Mouse (Mus musculus): ENCODE data around the gene Vmn2r22. TPM values are rescaled to one million over a fixed set of nuclear protein-coding genes. Genes with fewer than 3 reads are reported as not detected.
"Not testable (repeated sequence)": the region's sequence is repeated elsewhere in the genome, so short reads cannot be mapped to it uniquely, and the experiment has no call there.

The Vmn2r22 gene
- polyA plus RNA-seq (2015; fragmentation: Nextera tagmentation; extraction: Ambion mirVana) = not detected in 2 replicates

DNA sequence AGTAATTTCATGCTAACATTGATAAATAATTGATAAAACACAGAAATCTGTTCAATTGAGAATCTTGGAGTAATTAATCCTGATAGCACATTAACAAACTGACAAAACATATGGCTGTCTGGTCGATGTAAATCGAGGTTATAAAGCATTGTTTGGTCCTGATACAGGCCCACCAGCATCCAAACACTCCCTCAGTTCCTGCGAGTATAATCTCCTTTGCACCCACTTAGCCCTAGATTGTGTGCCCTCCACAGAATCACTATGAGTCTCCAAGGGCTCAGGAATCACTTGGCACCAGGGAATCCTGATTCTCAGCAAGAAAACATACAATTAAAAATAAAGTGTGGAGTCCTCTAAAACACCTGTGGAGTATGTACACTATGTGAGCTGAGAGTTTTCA is at the start of gene Vmn2r22:
TSS of gene Vmn2r22 (minus strand) at position 101 of the 400 bp plus-strand sequence.
- ATAC-seq; H3K4me2 ChIP-seq (ENCODE audit: low read length); H3K4me3 ChIP-seq (ENCODE audit: low read depth, low read length); H3K9me3 ChIP-seq (replicated peaks; ENCODE audit: control insufficient read depth, low read length, poor library complexity, severe bottlenecking); H3K27ac ChIP-seq (ENCODE audit: low read length); H3K27me3 ChIP-seq (ENCODE audit: control insufficient read depth, insufficient read depth, low read depth, low read length); H3K4me1 ChIP-seq (ENCODE audit: control insufficient read depth, insufficient read depth, low read length); H3K9ac ChIP-seq (ENCODE audit: low read depth, low read length); H3K36me3 ChIP-seq (ENCODE audit: control insufficient read depth, insufficient read depth, low read length): not testable (repeated sequence)
- 81% methylated on average over 3 of the region's 3 CpGs for WGBS

DNA sequence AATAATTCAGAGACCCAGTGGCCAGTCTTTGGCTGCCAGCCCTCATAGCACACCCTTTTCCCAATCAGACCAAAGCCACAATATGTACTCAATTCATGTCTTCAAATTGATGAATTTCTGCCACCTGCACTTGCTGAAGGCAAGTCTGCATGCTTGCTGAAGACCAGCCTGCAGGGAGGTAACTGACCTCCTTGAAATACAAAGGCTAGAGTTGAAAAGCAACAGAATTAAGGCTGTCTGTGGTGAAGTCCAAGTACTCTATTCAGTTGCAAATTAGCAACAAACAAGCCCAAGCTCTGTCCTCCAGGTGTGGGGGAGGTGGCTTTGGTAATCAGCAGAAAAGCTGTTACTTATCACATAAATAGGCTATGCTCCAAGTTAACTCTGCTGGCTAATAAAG is 46.7 kb upstream of the Vmn2r22 start:
- peak; percentile 39; the same call in 1 of the 2 replicates for ATAC-seq
- no peak overlapping the region for H3K27ac ChIP-seq (ENCODE audit: low read length)

DNA sequence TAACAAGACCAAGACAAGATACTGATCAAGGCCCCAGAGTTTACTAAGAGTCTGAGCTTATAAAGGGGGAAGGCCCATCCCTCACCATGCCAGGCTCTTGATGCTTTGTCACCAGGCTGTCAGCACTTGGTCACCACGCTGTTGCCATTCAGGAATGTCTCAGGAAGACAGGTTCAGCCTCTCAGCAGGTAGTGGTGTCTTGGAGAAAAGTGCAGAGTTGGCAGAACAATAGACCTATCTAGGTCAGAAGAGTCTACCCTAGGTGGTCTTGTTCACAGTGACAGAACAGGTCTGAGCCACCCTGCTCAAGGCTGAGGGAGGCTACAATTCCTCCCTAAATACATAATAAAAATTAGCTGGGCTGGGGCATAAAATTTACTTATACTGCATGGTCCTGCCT is 46.1 kb upstream of the Vmn2r22 start:
- WGBS = 21% methylated on average over 1 of the region's 1 CpGs
- not testable (repeated sequence) for ATAC-seq; H3K4me2 ChIP-seq (ENCODE audit: low read length)

More for the DNA sequence above, 46.7 kb upstream of the Vmn2r22 start:
- Histone ChIP-seq H3K4me2 (ENCODE audit: low read length) (no peak overlapping the region), H3K36me3 (ENCODE audit: control insufficient read depth, insufficient read depth, low read length) (no peaks in the 10 kb centered on the region), H3K4me3 (ENCODE audit: low read depth, low read length) (no peak overlapping the region), H3K4me1 (ENCODE audit: control insufficient read depth, insufficient read depth, low read length) (no peaks in the 10 kb centered on the region), H3K9me3 (replicated peaks; ENCODE audit: control insufficient read depth, low read length, poor library complexity, severe bottlenecking) (no peaks in the 10 kb centered on the region), H3K9ac (ENCODE audit: low read depth, low read length) (no peak overlapping the region), H3K27me3 (ENCODE audit: control insufficient read depth, insufficient read depth, low read depth, low read length) (no peaks in the 10 kb centered on the region)

DNA sequence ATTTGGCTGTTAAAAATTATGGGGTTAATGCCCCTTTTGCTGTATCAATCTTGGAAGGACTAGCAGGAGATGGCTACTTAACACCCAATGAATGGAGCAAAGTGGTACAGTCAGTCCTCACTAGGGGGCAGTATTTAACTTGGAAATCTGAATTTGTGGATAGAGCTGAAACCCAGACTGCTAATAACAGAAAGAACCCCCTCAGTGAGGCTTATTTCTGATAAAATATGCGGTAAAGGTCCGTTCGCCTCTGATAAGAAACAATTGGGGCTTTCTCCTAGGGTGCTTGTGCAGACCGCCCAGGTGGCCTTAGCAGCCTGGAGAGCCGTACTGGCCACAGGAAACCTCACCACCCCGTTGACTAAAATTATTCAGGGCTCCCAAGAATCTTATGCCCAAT is 6.5 kb upstream of the Vmn2r22 start:
- Histone ChIP-seq H3K9me3 (replicated peaks; ENCODE audit: control insufficient read depth, low read length, poor library complexity, severe bottlenecking) (no peaks in the 10 kb centered on the region), H3K36me3 (ENCODE audit: control insufficient read depth, insufficient read depth, low read length) (no peaks in the 10 kb centered on the region), H3K4me1 (ENCODE audit: control insufficient read depth, insufficient read depth, low read length) (no peaks in the 10 kb centered on the region), H3K27ac (ENCODE audit: low read length) (no peak overlapping the region), H3K4me3 (ENCODE audit: low read depth, low read length) (no peak overlapping the region), H3K4me2 (ENCODE audit: low read length) (no peak overlapping the region), H3K9ac (ENCODE audit: low read depth, low read length) (no peak overlapping the region), H3K27me3 (ENCODE audit: control insufficient read depth, insufficient read depth, low read depth, low read length) (no peaks in the 10 kb centered on the region)
- 60% methylated on average over 6 of the region's 6 CpGs for WGBS
- no peak for ATAC-seq

More for the DNA sequence above, 46.1 kb upstream of the Vmn2r22 start:
- not testable (repeated sequence) for H3K27ac ChIP-seq (ENCODE audit: low read length); H3K27me3 ChIP-seq (ENCODE audit: control insufficient read depth, insufficient read depth, low read depth, low read length); H3K9me3 ChIP-seq (replicated peaks; ENCODE audit: control insufficient read depth, low read length, poor library complexity, severe bottlenecking); H3K36me3 ChIP-seq (ENCODE audit: control insufficient read depth, insufficient read depth, low read length); H3K4me3 ChIP-seq (ENCODE audit: low read depth, low read length); H3K9ac ChIP-seq (ENCODE audit: low read depth, low read length); H3K4me1 ChIP-seq (ENCODE audit: control insufficient read depth, insufficient read depth, low read length)

DNA sequence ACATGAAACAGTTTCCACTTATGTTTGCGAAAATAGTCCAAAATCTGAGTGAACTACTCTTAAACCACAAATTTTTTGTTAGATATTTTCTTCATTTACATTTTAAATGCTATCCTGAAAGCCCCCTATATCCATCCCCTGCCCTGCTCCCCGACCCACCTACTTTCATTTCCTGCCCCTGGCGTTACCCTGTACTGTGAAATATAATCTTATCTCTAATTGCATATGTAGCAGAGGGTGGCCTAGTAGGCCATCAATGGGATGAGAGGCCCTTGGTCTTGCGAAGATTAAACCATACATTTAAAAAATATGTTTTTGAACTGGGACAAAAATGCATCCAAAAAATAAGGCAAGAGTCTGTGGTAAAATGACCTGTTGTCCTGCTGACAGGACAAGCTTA is 11.1 kb downstream of the Vmn2r22 start:
- not testable (repeated sequence) for H3K9ac ChIP-seq (ENCODE audit: low read depth, low read length); H3K4me2 ChIP-seq (ENCODE audit: low read length); H3K9me3 ChIP-seq (replicated peaks; ENCODE audit: control insufficient read depth, low read length, poor library complexity, severe bottlenecking); H3K4me1 ChIP-seq (ENCODE audit: control insufficient read depth, insufficient read depth, low read length); H3K27ac ChIP-seq (ENCODE audit: low read length); H3K27me3 ChIP-seq (ENCODE audit: control insufficient read depth, insufficient read depth, low read depth, low read length); ATAC-seq; H3K4me3 ChIP-seq (ENCODE audit: low read depth, low read length); H3K36me3 ChIP-seq (ENCODE audit: control insufficient read depth, insufficient read depth, low read length)
- 90% methylated on average over 4 of the region's 4 CpGs for WGBS

DNA sequence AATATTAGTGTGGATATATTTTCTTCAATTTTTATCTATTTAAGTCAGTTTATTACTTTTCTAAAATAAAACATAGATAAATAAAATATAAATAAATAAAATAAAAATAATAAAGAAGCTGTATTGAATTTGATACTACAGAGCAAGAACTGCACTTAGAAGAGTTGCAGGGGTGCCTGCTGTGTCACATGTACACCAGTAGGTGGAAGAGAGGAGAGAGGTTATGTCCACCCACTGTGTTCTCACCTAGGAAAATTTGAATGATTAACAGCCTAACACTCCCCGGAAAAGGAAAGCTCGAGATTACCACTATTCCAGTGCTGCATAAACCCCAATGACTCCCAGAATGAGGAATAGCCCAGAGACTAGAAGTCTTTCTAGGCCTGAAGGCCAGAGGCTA is 26.7 kb downstream of the Vmn2r22 start:
- not testable (repeated sequence) for ATAC-seq; H3K9me3 ChIP-seq (replicated peaks; ENCODE audit: control insufficient read depth, low read length, poor library complexity, severe bottlenecking); H3K4me1 ChIP-seq (ENCODE audit: control insufficient read depth, insufficient read depth, low read length); H3K9ac ChIP-seq (ENCODE audit: low read depth, low read length); H3K27me3 ChIP-seq (ENCODE audit: control insufficient read depth, insufficient read depth, low read depth, low read length); H3K4me2 ChIP-seq (ENCODE audit: low read length); H3K36me3 ChIP-seq (ENCODE audit: control insufficient read depth, insufficient read depth, low read length); H3K4me3 ChIP-seq (ENCODE audit: low read depth, low read length); H3K27ac ChIP-seq (ENCODE audit: low read length)
- no CpG with 5 or more reads among the region's 2 CpGs for WGBS

DNA sequence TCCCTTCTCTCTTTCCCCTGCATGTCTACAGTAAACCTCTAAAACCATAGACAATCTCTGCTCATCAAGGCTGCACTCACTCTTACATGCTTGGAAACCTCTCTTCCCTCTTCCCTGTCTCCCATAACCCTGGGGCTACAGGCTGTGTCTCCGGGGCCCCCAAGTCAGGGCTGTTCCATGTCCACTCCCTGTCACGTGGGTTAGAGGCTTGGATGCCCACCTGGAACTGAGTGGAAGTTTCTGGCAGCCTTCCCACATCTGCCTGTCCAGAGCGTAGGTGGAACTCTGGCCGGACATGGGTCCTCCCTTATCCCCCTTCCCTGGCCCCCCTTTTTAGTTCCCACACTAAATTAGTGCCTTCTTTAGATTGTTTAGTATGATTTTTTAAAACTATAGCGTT is 62.2 kb downstream of the Vmn2r22 start:
- H3K4me2 ChIP-seq (ENCODE audit: low read length); H3K4me1 ChIP-seq (ENCODE audit: control insufficient read depth, insufficient read depth, low read length); H3K9me3 ChIP-seq (replicated peaks; ENCODE audit: control insufficient read depth, low read length, poor library complexity, severe bottlenecking); H3K27me3 ChIP-seq (ENCODE audit: control insufficient read depth, insufficient read depth, low read depth, low read length); ATAC-seq; H3K9ac ChIP-seq (ENCODE audit: low read depth, low read length); H3K27ac ChIP-seq (ENCODE audit: low read length); H3K4me3 ChIP-seq (ENCODE audit: low read depth, low read length); H3K36me3 ChIP-seq (ENCODE audit: control insufficient read depth, insufficient read depth, low read length): not testable (repeated sequence)
- WGBS = no CpG with 5 or more reads among the region's 5 CpGs

- not testable (repeated sequence) for H3K9me3 ChIP-seq (replicated peaks; ENCODE audit: control insufficient read depth, low read length, poor library complexity, severe bottlenecking)
These were observed 62.7 kb downstream of the Vmn2r22 start for GRCm38 (mm10) chr6:123587796-123588328.

DNA sequence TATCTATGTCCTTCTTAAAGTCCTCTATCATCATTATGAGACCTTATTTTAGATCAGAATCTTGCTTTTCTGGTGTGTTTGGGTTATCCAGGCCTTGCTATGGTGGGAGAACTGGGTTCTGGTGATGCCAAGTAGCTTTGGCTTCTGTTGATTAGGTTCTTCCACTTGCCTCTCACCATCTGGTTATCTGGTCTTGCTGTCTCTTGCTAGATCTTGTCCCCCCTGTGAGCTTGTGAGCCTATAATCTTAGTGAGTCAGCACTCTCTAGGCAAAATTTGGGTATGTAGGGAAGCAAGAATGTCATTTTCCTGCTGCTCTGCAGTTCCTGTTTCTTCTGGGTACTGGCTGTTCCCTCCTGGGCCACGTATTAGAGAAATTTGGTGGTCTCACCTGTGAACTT is 66.5 kb downstream of the Vmn2r22 start:
- WGBS = no CpG with 5 or more reads among the region's 1 CpGs

More at GRCm38 (mm10) chr6:123587796-123588328, 62.7 kb downstream of the Vmn2r22 start:
- not testable (repeated sequence) for H3K4me3 ChIP-seq (ENCODE audit: low read depth, low read length); H3K9ac ChIP-seq (ENCODE audit: low read depth, low read length); H3K27me3 ChIP-seq (ENCODE audit: control insufficient read depth, insufficient read depth, low read depth, low read length); ATAC-seq; H3K27ac ChIP-seq (ENCODE audit: low read length); H3K4me2 ChIP-seq (ENCODE audit: low read length); H3K4me1 ChIP-seq (ENCODE audit: control insufficient read depth, insufficient read depth, low read length); H3K36me3 ChIP-seq (ENCODE audit: control insufficient read depth, insufficient read depth, low read length)
- WGBS = no CpG with 5 or more reads among the region's 2 CpGs

More for the DNA sequence above, 66.5 kb downstream of the Vmn2r22 start:
- not testable (repeated sequence) for H3K4me3 ChIP-seq (ENCODE audit: low read depth, low read length); H3K27me3 ChIP-seq (ENCODE audit: control insufficient read depth, insufficient read depth, low read depth, low read length); ATAC-seq; H3K9ac ChIP-seq (ENCODE audit: low read depth, low read length); H3K9me3 ChIP-seq (replicated peaks; ENCODE audit: control insufficient read depth, low read length, poor library complexity, severe bottlenecking); H3K4me2 ChIP-seq (ENCODE audit: low read length); H3K4me1 ChIP-seq (ENCODE audit: control insufficient read depth, insufficient read depth, low read length); H3K27ac ChIP-seq (ENCODE audit: low read length); H3K36me3 ChIP-seq (ENCODE audit: control insufficient read depth, insufficient read depth, low read length)
